Mouse (Mus musculus) bone marrow, adult 2 months (tissue): ENCODE measurements around the gene Hcrtr1. TPM values are rescaled to one million over a fixed set of nuclear protein-coding genes. Genes with fewer than 3 reads are reported as not detected.

Experiments used
- H3K27ac ChIP-seq: fragments of 200-500 bp; 2 replicates; pipeline ENCODE4 v1.5.1; 2012; ENCODE audit warnings: low read depth, mild to moderate bottlenecking, control low read depth, inconsistent platforms, low read length; ENCODE audit not compliant: control insufficient read depth, poor library complexity, insufficient read depth
- H3K4me1 ChIP-seq: fragments of 200-500 bp; 2 replicates; pipeline ENCODE4 v1.6.1; 2011; ENCODE audit warnings: low read length; ENCODE audit not compliant: control insufficient read depth, insufficient read depth
- H3K4me3 ChIP-seq: fragments of 200-500 bp; replicated peaks from 2 replicates; pipeline ENCODE3; 2011; ENCODE audit warnings: mild to moderate bottlenecking, low read depth, low read length, control low read depth; ENCODE audit not compliant: control insufficient read depth
- CTCF ChIP-seq: fragments of 200-500 bp; IDR thresholded peaks from 2 replicates; pipeline ENCODE4 v1.5.1; 2011; ENCODE audit warnings: low read length, control low read depth; ENCODE audit not compliant: control insufficient read depth, insufficient read depth
- POLR2A ChIP-seq: fragments of 200-500 bp; IDR thresholded peaks from 2 replicates; pipeline ENCODE4 v1.6.1; 2011; ENCODE audit warnings: low read depth, mild to moderate bottlenecking, control low read depth, low read length, borderline replicate concordance; ENCODE audit not compliant: control insufficient read depth
- WGBS: fragments of 180-500 bp; shearing (Covaris S2); methylation state at CpG from one replicate; pipeline ENCODE4 v1.1.7; 2018; 5-methylcytosine and 5-hydroxymethylcytosine counted together
- polyA plus RNA-seq: library from polyadenylated mRNA; stranded (reverse); fragments of >200 nt; gene quantifications from 2 replicates; pipeline ENCODE4 v1.2.4, GENCODE M21; 2011; ENCODE audit warnings: low replicate concordance; ENCODE audit not compliant: missing spikeins, insufficient read depth, insufficient read length

The Hcrtr1 gene
- polyA plus RNA-seq, 1 experiment = not detected

DNA sequence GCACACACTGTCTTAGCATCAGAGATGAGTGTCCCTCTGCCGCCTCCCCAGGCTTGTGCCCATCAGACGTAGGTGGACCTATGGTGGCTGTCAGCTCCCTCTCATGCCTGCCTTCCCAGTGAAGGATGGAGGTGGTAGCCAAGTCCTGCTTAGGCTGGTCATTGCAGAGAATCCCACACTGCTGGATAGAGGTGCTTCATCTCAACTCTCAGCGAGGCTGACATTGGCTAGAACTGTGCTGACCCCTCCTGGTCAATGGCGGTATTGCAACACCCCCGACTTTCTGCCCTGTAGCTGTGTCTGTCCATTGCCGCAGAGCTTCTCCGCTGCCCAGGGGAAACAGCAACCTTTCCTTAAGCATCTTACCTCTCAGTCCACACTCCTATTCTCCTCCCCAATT, 51.9 kb downstream of the Hcrtr1 start:
- Histone ChIP-seq H3K27ac (no peak overlapping the region), H3K4me1 (no peaks in the 10 kb centered on the region), H3K4me3 (no peak overlapping the region)
- WGBS = 18% methylated on average over 7 of the region's 7 CpGs
- TF ChIP-seq POLR2A (no peak), CTCF (peak; percentile 97)

DNA sequence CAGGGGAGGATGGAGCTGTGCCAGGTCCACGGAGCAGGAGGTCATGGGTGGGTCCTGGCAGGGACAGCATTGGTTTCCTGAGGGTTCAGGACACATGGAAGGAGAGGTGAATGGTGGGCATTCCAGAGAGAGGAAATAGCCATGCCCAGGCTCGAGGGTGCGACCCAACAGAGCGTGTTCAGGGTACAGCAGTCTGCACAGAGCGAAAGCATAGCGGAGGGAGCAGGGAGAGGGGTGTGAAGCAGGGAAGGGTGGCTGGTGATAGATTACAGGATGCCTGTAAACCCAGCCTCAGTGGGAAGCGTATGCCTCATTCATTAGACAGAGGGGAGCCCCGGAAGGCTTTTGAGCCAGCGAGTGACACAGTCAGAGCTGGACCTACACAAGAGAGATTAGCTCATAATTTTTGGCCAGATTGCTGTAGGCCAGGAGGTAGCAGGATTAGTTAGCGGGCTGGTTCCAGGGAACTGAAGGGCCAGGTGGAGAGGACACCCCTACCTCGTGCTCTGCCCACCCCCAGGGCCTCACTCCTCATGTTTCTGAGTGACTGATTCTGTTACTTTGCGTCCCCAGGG, 53.8 kb downstream of the Hcrtr1 start:
- TF ChIP-seq POLR2A (no peak), CTCF (no peak)
- Histone ChIP-seq H3K4me1 (no peaks in the 10 kb centered on the region), H3K27ac (no peak overlapping the region), H3K4me3 (no peak overlapping the region)
- 76% methylated on average over 12 of the region's 12 CpGs for WGBS

- Histone ChIP-seq H3K4me3 (no peak overlapping the region), H3K27ac (no peak overlapping the region), H3K4me1 (no peaks in the 10 kb centered on the region)
- WGBS = 77% methylated on average over 7 of the region's 7 CpGs
- no peak for TF ChIP-seq POLR2A
Measured at GRCm38 (mm10) chr4:130084331-130084945, 54.7 kb downstream of the Hcrtr1 start.

GRCm38 (mm10) chr4:130082211-130082610, 56.9 kb downstream of the Hcrtr1 start:
- Histone ChIP-seq H3K4me1 (no peaks in the 10 kb centered on the region), H3K4me3 (no peak overlapping the region), H3K27ac (no peak overlapping the region)
- 74% methylated on average over 9 of the region's 9 CpGs for WGBS
- no peak for TF ChIP-seq POLR2A
- no peak for TF ChIP-seq CTCF

GRCm38 (mm10) chr4:130081345-130082190, 57.6 kb downstream of the Hcrtr1 start:
- WGBS = 28% methylated on average over 19 of the region's 19 CpGs
- Histone ChIP-seq H3K27ac (no peak overlapping the region), H3K4me1 (no peaks in the 10 kb centered on the region), H3K4me3 (no peak overlapping the region)
- no peak for TF ChIP-seq CTCF
- no peak for TF ChIP-seq POLR2A

Other genes with a start within 250 kb of the Hcrtr1 start
- not detected in 2 replicates for gene Spocd1, start 210.1 kb downstream of the Hcrtr1 start, polyA plus RNA-seq
- gene Adgrb2, start 154.5 kb downstream of the Hcrtr1 start, polyA plus RNA-seq = not detected in 2 replicates
- 3.9 and 8.8 TPM in 2 replicates for gene Col16a1, start 91.5 kb downstream of the Hcrtr1 start, polyA plus RNA-seq
- gene Pef1, start 36.8 kb downstream of the Hcrtr1 start, polyA plus RNA-seq = 23.1 and 32.6 TPM in 2 replicates
- gene Tinagl1, start 35.8 kb upstream of the Hcrtr1 start, polyA plus RNA-seq = 29.5 and 51.1 TPM in 2 replicates
- gene Gm853, start 83.0 kb upstream of the Hcrtr1 start, polyA plus RNA-seq = not detected in 2 replicates
- 0.52 TPM in 1 of 2 replicates, not detected in the other for gene Serinc2, start 139.8 kb upstream of the Hcrtr1 start, polyA plus RNA-seq
- gene Fabp3, start 169.2 kb upstream of the Hcrtr1 start, polyA plus RNA-seq = 1.6 and 44.6 TPM in 2 replicates
- not detected in 2 replicates for gene Gm10570, start 169.3 kb upstream of the Hcrtr1 start, polyA plus RNA-seq
- 24.3 and 26.6 TPM in 2 replicates for gene Zcchc17, start 220.6 kb upstream of the Hcrtr1 start, polyA plus RNA-seq
- 28.8 and 35.6 TPM in 2 replicates for gene Snrnp40, start 220.8 kb upstream of the Hcrtr1 start, polyA plus RNA-seq